Mouse (Mus musculus) CH12.LX (cell line): ENCODE results near the gene Epb41l1. TPM values are rescaled to one million over a fixed set of nuclear protein-coding genes. Genes with fewer than 3 reads are reported as not detected.
"Not testable (repeated sequence)": the region's sequence is repeated elsewhere in the genome, so short reads cannot be mapped to it uniquely, and the experiment has no call there.

Experiments used
- DNase-seq: peaks from one replicate; pipeline ENCODE4 v3.0.0-alpha.2; 2013; ENCODE audit errors: extremely low read depth
- H3K27ac ChIP-seq: 2 replicates; pipeline ENCODE4 v1.5.1; 2012; ENCODE audit warnings: low read depth, mild to moderate bottlenecking, control low read depth, moderate library complexity; ENCODE audit not compliant: insufficient read depth
- H3K27me3 ChIP-seq: replicated peaks from 2 replicates; pipeline ENCODE3; 2012; ENCODE audit warnings: inconsistent platforms
- H3K36me3 ChIP-seq, 2 experiments: replicated peaks in 1 of 2; 2 replicates each; pipeline versions ENCODE3 to v1.6.1; 2012; ENCODE audit warnings: inconsistent platforms in 1 of 2, low read length in 1 of 2, mild to moderate bottlenecking in 1 of 2, mixed read lengths in 1 of 2, moderate library complexity in 1 of 2; ENCODE audit not compliant: control insufficient read depth in 1 of 2, insufficient read depth in 1 of 2
- H3K4me1 ChIP-seq, 2 experiments: 2 replicates each; pipeline ENCODE4 v1.6.1; 2012; ENCODE audit warnings: inconsistent platforms in 1 of 2, moderate library complexity in 1 of 2; ENCODE audit not compliant: insufficient read depth in 2 of 2, control insufficient read depth in 1 of 2
- H3K4me2 ChIP-seq: 2 replicates; pipeline ENCODE4 v1.6.1; 2012; ENCODE audit warnings: low read depth, mild to moderate bottlenecking, control low read depth; ENCODE audit not compliant: poor library complexity, insufficient read depth, severe bottlenecking
- H3K4me3 ChIP-seq, 3 experiments: fragments of 150-350 bp in 1 of 3; sonication (generic) in 1 of 3; replicated peaks in 1 of 3; 2 replicates each; pipeline versions ENCODE3 to v1.5.1; 2011 to 2012; ENCODE audit warnings: low read depth in 2 of 3, low read length in 2 of 3, mild to moderate bottlenecking in 2 of 3, moderate library complexity in 2 of 3, control low read depth in 1 of 3, improper control_type of control experiment in 1 of 3, inconsistent platforms in 1 of 3, mixed read lengths in 1 of 3; ENCODE audit not compliant: poor library complexity in 1 of 3
- H3K79me2 ChIP-seq: replicated peaks from 2 replicates; pipeline ENCODE4 v1.6.1; 2012; ENCODE audit warnings: mild to moderate bottlenecking, moderate library complexity; ENCODE audit not compliant: control insufficient read depth, poor library complexity, insufficient read depth, severe bottlenecking; ENCODE audit errors: extremely low read depth
- H3K9ac ChIP-seq: 2 replicates; pipeline ENCODE4 v1.6.1; 2012; ENCODE audit warnings: low read depth, mild to moderate bottlenecking, control low read depth, moderate library complexity; ENCODE audit not compliant: insufficient read depth
- H3K9me3 ChIP-seq: replicated peaks from 2 replicates; pipeline ENCODE3; 2012; ENCODE audit warnings: low read length, inconsistent platforms, mixed read lengths
- CHD2 ChIP-seq: IDR thresholded peaks from 2 replicates; pipeline ENCODE4 v1.6.1; 2011; ENCODE audit warnings: low read length, improper control_type of control experiment
- CTCF ChIP-seq, 2 experiments: IDR thresholded peaks in 1 of 2; conservative IDR thresholded peaks in 1 of 2; 2 replicates each; pipeline ENCODE4 v1.5.1; 2011 to 2012; ENCODE audit warnings: low read depth in 2 of 2, low read length in 2 of 2, improper control_type of control experiment in 1 of 2, inconsistent platforms in 1 of 2, mild to moderate bottlenecking in 1 of 2, moderate library complexity in 1 of 2
- GABPA ChIP-seq: IDR thresholded peaks from 2 replicates; pipeline ENCODE4 v1.6.1; 2012; ENCODE audit warnings: low read depth, low read length, improper control_type of control experiment, inconsistent platforms; ENCODE audit not compliant: insufficient replicate concordance
- HCFC1 ChIP-seq: IDR thresholded peaks from 2 replicates; pipeline ENCODE4 v1.6.1; 2012; ENCODE audit warnings: low read depth, mild to moderate bottlenecking, inconsistent platforms, low read length, improper control_type of control experiment
- JUN ChIP-seq: IDR thresholded peaks from 2 replicates; pipeline ENCODE4 v1.6.1; 2011; ENCODE audit warnings: low read depth, mild to moderate bottlenecking, low read length, improper control_type of control experiment, moderate library complexity; ENCODE audit not compliant: insufficient read depth
- MEF2A ChIP-seq: IDR thresholded peaks from 2 replicates; pipeline ENCODE4 v1.6.1; 2014; ENCODE audit warnings: low read depth, mild to moderate bottlenecking, inconsistent platforms, low read length, improper control_type of control experiment, borderline replicate concordance
- MXI1 ChIP-seq: IDR thresholded peaks from 2 replicates; pipeline ENCODE4 v1.6.1; 2011; ENCODE audit warnings: mild to moderate bottlenecking, low read depth, low read length, improper control_type of control experiment
- NELFE ChIP-seq: IDR thresholded peaks from 2 replicates; pipeline ENCODE4 v1.6.1; 2011; ENCODE audit warnings: low read depth, low read length, improper control_type of control experiment
- NRF1 ChIP-seq: IDR thresholded peaks from 2 replicates; pipeline ENCODE4 v1.6.1; 2014; ENCODE audit warnings: low read depth, mild to moderate bottlenecking, inconsistent platforms, low read length, improper control_type of control experiment, moderate library complexity
- RAD21 ChIP-seq: IDR thresholded peaks from 2 replicates; pipeline ENCODE4 v1.6.1; 2011; ENCODE audit warnings: low read depth, mild to moderate bottlenecking, low read length, improper control_type of control experiment, moderate library complexity
- SMC3 ChIP-seq: IDR thresholded peaks from 2 replicates; pipeline ENCODE4 v1.6.1; 2011; ENCODE audit warnings: low read depth, low read length, improper control_type of control experiment
- TCF12 ChIP-seq: IDR thresholded peaks from 2 replicates; pipeline ENCODE4 v1.6.1; 2014; ENCODE audit warnings: low read depth, mild to moderate bottlenecking, inconsistent platforms, low read length, improper control_type of control experiment
- USF1 ChIP-seq: IDR thresholded peaks from 2 replicates; pipeline ENCODE4 v1.6.1; 2014; ENCODE audit warnings: low read depth, mild to moderate bottlenecking, inconsistent platforms, low read length, improper control_type of control experiment
- ZC3H11A ChIP-seq: IDR thresholded peaks from 2 replicates; pipeline ENCODE4 v1.6.1; 2012; ENCODE audit warnings: low read depth, mild to moderate bottlenecking, inconsistent platforms, low read length, improper control_type of control experiment
- dilution Hi-C: fragments of 300-500 bp; cut with MboI; formaldehyde crosslinking; loops from 2 replicates; pipeline ENCODE4 v1.14.3; 2020; ENCODE audit warnings: low sequenced_read_pairs; ENCODE audit not compliant: extremely low pct_unique_long_range_greater_than_20kb, extremely low pct_ligation_motif_present
- in situ Hi-C: fragments of 300-500 bp; cut with MboI; formaldehyde crosslinking; loops from 3 replicates; pipeline ENCODE4 v1.14.3; 2019; ENCODE audit warnings: low sequenced_read_pairs, low pct_ligation_motif_present, low pct_unique_long_range_greater_than_20kb, mixed read lengths
- polyA plus RNA-seq: library from polyadenylated mRNA; unstranded; fragments of >175 nt; gene quantifications from 2 replicates; pipeline ENCODE4 v1.2.1, GENCODE M21; 2012; ENCODE audit warnings: low read depth; ENCODE audit not compliant: insufficient read length
- total RNA-seq, 2 experiments: library from RNA; depleted of rRNA; stranded (reverse); fragments of 300-350 nt in 1 of 2; fragments of >200 nt in 1 of 2; gene quantifications; 2 replicates each; pipeline ENCODE4 v1.2.3; 2012 to 2014

Gene Epb41l1
- total and polyA plus RNA-seq, 3 experiments: 0.21 TPM; not detected in 2

- Histone ChIP-seq H3K79me2 (no peaks in the 10 kb centered on the region), H3K36me3 (no peaks in the 10 kb centered on the region), H3K27ac (no peak overlapping the region), H3K4me2 (no peak overlapping the region), H3K27me3 (peaks cover 80% of the 10 kb centered on the region), H3K9me3 (no peaks in the 10 kb centered on the region), H3K9ac (no peak overlapping the region), H3K4me3 (no peak overlapping the region), H3K4me1 (no peaks in the 10 kb centered on the region; a peak in 1 of 4 replicates)
- DNase-seq: no peak
- TF ChIP-seq USF1: no peak
- dilution Hi-C loops (no loop called here), in situ Hi-C loops (no loop called here)
Observed at GRCm38 (mm10) chr2:156512561-156512960, 91.9 kb downstream of the Epb41l1 start.

GRCm38 (mm10) chr2:156515102-156515501, 94.4 kb downstream of the Epb41l1 start:
- Histone ChIP-seq H3K4me1 (no peaks in the 10 kb centered on the region), H3K9ac (no peak overlapping the region), H3K9me3 (no peaks in the 10 kb centered on the region), H3K27me3 (peaks cover 82% of the 10 kb centered on the region), H3K27ac (no peak overlapping the region), H3K79me2 (no peaks in the 10 kb centered on the region), H3K4me2 (no peak overlapping the region), H3K4me3 (no peak overlapping the region), H3K36me3 (no peaks in the 10 kb centered on the region)
- TF ChIP-seq CHD2 (no peak), JUN (no peak)
- in situ Hi-C loops (no loop called here), dilution Hi-C loops (no loop called here)
- DNase-seq: no peak

- peak; percentile 49 for DNase-seq
- Histone ChIP-seq H3K9ac (no peak overlapping the region), H3K9me3 (no peaks in the 10 kb centered on the region), H3K4me2 (no peak overlapping the region), H3K4me3 (no peak overlapping the region), H3K79me2 (no peaks in the 10 kb centered on the region), H3K27me3 (peaks cover 82% of the 10 kb centered on the region), H3K27ac (no peak overlapping the region), H3K4me1 (no peaks in the 10 kb centered on the region), H3K36me3 (no peaks in the 10 kb centered on the region)
- TF ChIP-seq RAD21 (peak; percentile 74), MXI1 (no peak), GABPA (no peak), ZC3H11A (peak; percentile 7; the same call in 1 of the 2 replicates), CTCF (conservative IDR thresholded peaks at IDR 0.05 in 1 of 2, IDR thresholded peaks at IDR 0.05 in 1 of 2; ENCODE audit: low read depth in 2 of 2, low read length in 2 of 2) (peak; percentile 81 to 95), NELFE (0 out of 2 replicates have a peak, but pooled peaks have one; percentile 28), TCF12 (no peak), MEF2A (no peak), NRF1 (no peak), HCFC1 (no peak), SMC3 (peak; percentile 70)
- in situ Hi-C loops (no loop called here), dilution Hi-C loops (no loop called here)
Observed at GRCm38 (mm10) chr2:156515565-156516185, 95.0 kb downstream of the Epb41l1 start.

GRCm38 (mm10) chr2:156516678-156517077, 96.0 kb downstream of the Epb41l1 start:
- H3K27me3 ChIP-seq: peaks cover 82% of the 10 kb centered on the region
- H3K36me3 ChIP-seq, H3K9me3 ChIP-seq, H3K9ac ChIP-seq, dilution Hi-C loops, H3K4me2 ChIP-seq, H3K79me2 ChIP-seq, H3K4me1 ChIP-seq, H3K27ac ChIP-seq, DNase-seq, H3K4me3 ChIP-seq, in situ Hi-C loops: not testable (repeated sequence)
